Mouse (Mus musculus) cerebellum, postnatal 14 days (tissue): ENCODE measurements around the gene Bzw2.
"Not testable (repeated sequence)": the region's sequence is repeated elsewhere in the genome, so short reads cannot be mapped to it uniquely, and the experiment has no call there.

Source experiments
- DNase-seq, 2 experiments: peaks; one replicate each; pipeline ENCODE4 v3.0.0; 2021; ENCODE audit warnings: mixed read lengths in 2 of 2

Bzw2 gene

GRCm38 (mm10) chr12:36157638-36158308 is at the start of gene Bzw2:
Bzw2 (minus strand) TSS chr12:36158080.
- DNase-seq = peak; percentile 65

- DNase-seq = peak; percentile 52 to 61
Observed at GRCm38 (mm10) chr12:36207072-36207799, 49.4 kb upstream of the Bzw2 start.

- DNase-seq = not testable (repeated sequence)
Observed at GRCm38 (mm10) chr12:36205579-36206119, 47.8 kb upstream of the Bzw2 start.

DNA sequence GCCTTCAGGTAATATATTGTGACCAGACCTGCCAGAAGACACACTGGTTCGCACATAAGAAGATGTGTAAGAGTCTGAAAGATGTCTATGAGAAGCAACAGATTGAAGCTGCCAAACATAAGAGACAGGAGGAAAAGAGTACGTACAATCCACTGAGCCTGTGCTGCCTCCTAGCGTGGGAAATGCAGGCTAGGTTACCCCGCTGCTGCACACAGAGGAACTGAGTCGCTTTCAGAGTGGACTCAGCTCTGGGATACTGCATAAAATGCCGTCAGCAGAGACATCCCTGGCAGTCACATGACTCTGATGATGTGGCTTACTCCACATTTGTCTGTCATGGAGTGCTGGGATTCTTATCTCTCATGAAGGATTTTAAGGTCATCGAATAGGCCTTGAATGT is 37.1 kb upstream of the Bzw2 start:
- no peak for DNase-seq

- no peak for DNase-seq
Observed at GRCm38 (mm10) chr12:36190343-36190742, 32.5 kb upstream of the Bzw2 start.

GRCm38 (mm10) chr12:36189610-36190009 is 31.7 kb upstream of the Bzw2 start:
- no peak for DNase-seq

DNA sequence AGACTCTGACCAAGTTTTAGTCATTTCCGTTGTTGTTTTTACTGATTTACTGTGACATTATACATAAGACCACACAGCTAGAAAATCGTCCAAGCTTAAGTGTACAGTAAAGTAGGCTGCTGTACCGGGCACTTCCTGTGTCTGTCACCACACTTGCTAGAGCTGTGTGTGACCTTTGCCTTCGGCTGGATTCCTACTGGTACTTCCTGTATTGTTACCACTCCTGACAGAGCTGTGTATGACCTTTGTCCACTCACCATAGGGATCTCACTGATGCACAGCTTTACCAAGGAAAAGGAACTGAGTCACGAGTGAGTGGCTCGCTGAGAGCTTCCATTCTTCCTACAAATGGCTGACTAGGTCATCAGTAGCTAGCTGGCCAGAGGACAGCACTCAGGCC is 29.2 kb upstream of the Bzw2 start:
- DNase-seq = no peak

DNA sequence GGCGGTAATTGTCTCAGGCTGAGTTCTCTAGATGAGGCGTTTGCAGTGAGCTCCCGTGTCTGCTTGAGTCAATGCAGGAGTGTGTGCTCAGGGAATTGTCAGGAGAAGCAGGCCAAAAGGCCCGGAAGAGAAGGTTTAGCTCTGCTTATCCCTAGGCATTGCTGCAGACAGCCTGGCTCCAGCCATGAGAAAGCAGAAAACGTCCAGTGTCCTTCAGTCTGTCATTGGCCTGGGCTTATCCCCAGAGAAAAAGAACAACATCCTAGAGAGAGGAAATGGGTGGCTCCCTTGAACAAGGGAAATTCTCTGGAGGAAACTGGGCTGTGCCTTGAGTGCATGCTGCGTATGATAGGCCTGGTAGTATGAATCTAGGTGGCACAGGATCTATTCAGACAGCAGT is 24.7 kb upstream of the Bzw2 start:
- DNase-seq = no peak

- no peak for DNase-seq
Observed at GRCm38 (mm10) chr12:36177227-36177626, 19.3 kb upstream of the Bzw2 start.

- DNase-seq = no peak
Observed at GRCm38 (mm10) chr12:36165299-36165698, 7.4 kb upstream of the Bzw2 start.

- no peak for DNase-seq
Observed at GRCm38 (mm10) chr12:36164126-36164791, 6.4 kb upstream of the Bzw2 start.

- DNase-seq = no peak
Observed at GRCm38 (mm10) chr12:36157304-36157637, 609 bp downstream of the Bzw2 start.

DNA sequence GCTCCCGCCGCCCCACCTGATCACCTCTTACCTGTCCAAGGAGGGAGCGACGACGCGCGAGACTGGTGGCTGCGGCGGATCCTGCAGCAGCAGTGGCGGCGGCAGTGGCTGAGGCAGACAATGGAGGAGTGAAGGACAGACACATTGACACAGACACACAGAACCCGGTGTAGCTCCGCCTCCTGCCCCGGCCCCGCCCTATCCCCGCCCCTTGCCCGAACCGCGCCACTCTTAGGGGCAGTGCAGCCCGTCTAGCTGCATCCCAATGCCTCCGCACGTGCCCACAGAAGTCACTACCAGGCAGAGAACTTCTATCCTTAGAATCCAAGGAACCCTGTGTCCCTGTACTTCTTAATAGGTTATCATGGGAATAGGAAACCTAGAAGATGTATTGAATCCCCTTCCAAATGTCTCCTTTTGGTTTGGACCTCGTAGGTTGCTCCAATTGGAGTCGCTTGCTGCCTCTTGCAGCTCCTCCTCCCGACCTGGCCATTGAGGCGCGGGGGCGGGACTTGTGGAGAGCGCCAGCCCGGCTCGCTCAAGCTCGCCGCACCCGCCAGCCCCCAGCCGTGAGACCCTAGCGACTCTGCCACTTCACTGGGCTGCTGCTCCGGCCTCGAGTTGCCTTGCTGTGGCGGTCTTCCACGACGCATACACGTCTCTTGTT is 1.1 kb downstream of the Bzw2 start, which contains the start of gene Ankmy2:
Gene Ankmy2 (plus strand): TSS at position 478 of the 667 bp plus-strand sequence.
- peak; percentile 94 to 95 for DNase-seq

- DNase-seq = no peak
Observed at GRCm38 (mm10) chr12:36156101-36156636, 1.7 kb downstream of the Bzw2 start.

- peak; percentile 59 to 61 for DNase-seq
Observed at GRCm38 (mm10) chr12:36155141-36155641, 2.7 kb downstream of the Bzw2 start.

GRCm38 (mm10) chr12:36150737-36151136 is 7.1 kb downstream of the Bzw2 start:
- DNase-seq = peak in 1 of 2 experiments; percentile 28

DNA sequence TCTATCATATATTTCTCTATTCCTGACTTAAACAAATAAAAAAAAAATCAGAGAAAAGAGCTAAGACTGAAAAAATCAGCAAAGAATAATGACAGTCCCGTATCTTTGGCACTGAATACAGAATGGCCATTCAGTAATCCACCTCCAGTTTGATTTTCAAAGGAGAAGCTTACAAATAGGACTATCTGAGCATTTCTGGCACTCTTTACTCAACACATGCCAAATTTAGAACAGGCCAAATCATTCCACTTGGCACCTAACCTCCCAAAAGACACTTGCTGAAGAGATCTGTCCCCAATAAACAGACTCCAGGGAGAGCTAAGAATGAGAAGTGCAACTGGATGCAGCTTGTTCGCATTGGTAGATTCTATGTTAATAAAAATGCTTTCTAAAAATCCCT is 7.6 kb downstream of the Bzw2 start:
- DNase-seq = peak; percentile 51 to 83

DNA sequence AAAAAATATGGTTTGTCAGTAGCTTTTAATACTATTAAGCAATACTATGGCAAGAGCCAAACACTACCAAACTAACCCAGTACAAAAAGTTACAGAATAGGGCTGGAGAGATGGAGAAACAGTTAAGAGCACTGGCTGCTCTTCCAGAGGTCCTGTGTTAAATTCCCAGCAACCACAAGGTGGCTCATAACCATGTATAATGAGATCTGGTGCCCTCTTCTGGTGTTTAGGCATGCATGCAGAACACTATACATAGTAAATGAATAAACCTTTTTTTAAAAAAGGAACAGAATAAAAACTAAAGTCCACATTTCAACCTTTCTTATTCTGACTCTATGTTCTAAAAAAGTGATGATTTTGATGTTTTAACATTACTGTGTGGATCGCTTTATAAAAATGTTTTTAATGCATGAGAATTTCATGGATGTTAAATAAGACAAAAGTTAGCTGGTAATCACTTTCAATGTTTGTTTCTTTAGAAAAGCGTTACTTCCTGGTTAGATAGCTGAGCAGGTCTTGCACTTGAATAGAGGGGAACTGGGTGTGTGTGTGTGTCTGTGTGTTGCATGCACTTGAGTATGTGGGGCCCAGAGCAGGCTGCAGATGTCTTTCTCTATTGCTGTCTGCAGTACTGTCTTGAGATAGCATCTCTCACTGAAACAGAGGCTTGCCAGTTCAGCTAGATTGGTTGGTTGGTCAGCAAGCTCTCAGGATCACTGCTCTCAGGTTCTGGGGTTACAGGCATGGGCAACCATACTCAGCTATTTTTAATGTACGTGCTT is 11.5 kb downstream of the Bzw2 start:
- no peak for DNase-seq

DNA sequence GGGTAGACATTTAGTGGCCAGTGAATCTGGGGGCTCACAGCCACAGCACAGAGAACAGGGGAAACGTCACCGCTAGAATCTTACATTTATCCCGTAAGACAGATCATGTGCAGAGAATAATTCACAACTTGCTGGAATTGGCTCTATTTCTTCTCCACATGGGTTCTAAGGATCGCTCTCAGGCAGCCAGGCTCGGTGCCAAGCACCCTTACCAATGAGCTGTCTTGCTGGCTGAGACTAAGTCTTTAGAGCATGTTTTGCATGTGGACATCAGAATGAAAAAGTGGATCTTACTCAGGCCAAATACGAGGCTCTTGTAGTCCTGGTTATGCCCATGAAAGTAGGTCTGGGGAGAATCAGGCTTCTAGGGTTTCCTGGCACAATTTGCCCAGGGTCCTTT is 17.5 kb downstream of the Bzw2 start:
- DNase-seq = no peak

- DNase-seq = peak in 1 of 2 experiments; percentile 19
Observed at GRCm38 (mm10) chr12:36137192-36137591, 20.7 kb downstream of the Bzw2 start.

- no peak for DNase-seq
Observed at GRCm38 (mm10) chr12:36136285-36136684, 21.6 kb downstream of the Bzw2 start.

DNA sequence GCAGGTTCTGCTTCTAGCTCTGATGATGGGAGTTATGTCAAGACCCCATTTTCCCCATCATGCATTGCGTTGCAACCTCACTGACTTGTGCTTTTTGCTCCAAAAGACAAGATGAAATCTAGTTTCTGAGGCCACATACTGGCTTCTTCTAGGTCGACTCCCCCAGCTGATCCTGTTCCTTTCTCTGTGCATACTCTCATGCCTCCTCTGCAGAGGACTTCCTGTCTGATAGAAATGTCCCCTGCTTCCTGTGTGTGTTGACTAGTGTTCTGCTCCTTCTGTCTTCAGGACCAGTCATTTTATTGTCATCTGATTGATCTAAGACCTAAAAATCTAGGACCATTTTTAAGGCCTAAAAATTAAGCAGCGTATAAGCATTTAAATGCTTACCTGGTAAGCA is 22.5 kb downstream of the Bzw2 start:
- DNase-seq = no peak
